30 mouse cellular contexts compared by ENCODE assay signal in genomic region chr16:3848416-3848815, GRCm38 (mm10). TPM values are rescaled to one million over a fixed set of nuclear protein-coding genes. Genes with fewer than 3 reads are reported as not detected.
DNase-seq lines count a peak whose midpoint lies in the region; ATAC-seq and TF ChIP-seq lines count a peak whose summit lies in the region.
"Had no signal": no experiment of that assay in that cellular context is flagged by ENCODE, and none has a peak within 500 bp of the region (broad histone marks: within the 10 kb centered on the region; RNA-seq: fewer than 3 reads in every experiment).

No protein-coding gene starts in this region.

- ATAC-seq in liver, embryonic 14.5 days (ENCODE audit: insufficient read depth), result no peak
- ATAC-seq: forebrain, embryonic 16.5 days; midbrain, embryonic 15.5 days had no signal

- TF ChIP-seq RAD21 in MEL (IDR thresholded peaks at IDR 0.05; ENCODE audit: low read depth, low read length), result peak; percentile 6

- H3K9me3 ChIP-seq in liver, embryonic 14.5 days (ENCODE audit: control insufficient read depth, low read length), result no peaks in the 10 kb centered on the region
- H3K9me3 ChIP-seq in MEL (replicated peaks; ENCODE audit: insufficient read depth, low read length), result no peaks in the 10 kb centered on the region
- H3K9me3 ChIP-seq: embryonic facial prominence, embryonic 12.5 days; G1E; heart, embryonic 12.5 days; kidney, embryonic 15.5 days; midbrain, embryonic 15.5 days had no signal

- intact Hi-C loops in heart, adult 2 months (cut with DNase I), result loop anchor here (5.0 to 10.0 kb wide), 3 partner anchors 104 to 436 kb away; partner anchors contain the start of genes Slx4 and Zfp263
- intact Hi-C loops in heart, postnatal 25 days (cut with DNase I), result loop anchor here (5.0 to 10.0 kb wide), 3 partner anchors 34 to 154 kb away; partner anchors contain the start of genes Gm20695, Slx4, Zfp263 and Zfp597

- peaks cover 1% of the 10 kb centered on the region; the same call in 1 of the 2 replicates for H3K79me2 ChIP-seq in heart, adult 2 months (replicated peaks; ENCODE audit: control insufficient read depth, insufficient read depth, low read length)
- no peaks in the 10 kb centered on the region for H3K79me2 ChIP-seq in MEL (ENCODE audit: control insufficient read depth, insufficient read depth, low read length, poor library complexity)

- no peak for DNase-seq in heart, adult 2 months
- DNase-seq in heart, postnatal 25 days (ENCODE audit: low spot score), result no peak
- no peak for DNase-seq in liver, embryonic 14.5 days (ENCODE audit: low read depth in 3 of 3, low spot score in 3 of 3)
- no peak for DNase-seq in liver
- DNase-seq in 416B (ENCODE audit: low read depth), result peak; percentile 32
- peak; percentile 33 for DNase-seq in MEL (ENCODE audit: low read depth, low spot score)
- DNase-seq in frontal cortex, postnatal 14 days (ENCODE audit: low spot score in 2 of 2), result no peak
- DNase-seq: adrenal gland, postnatal 25 days; cerebellum, adult 11 months; heart, postnatal 14 days; kidney, postnatal 4 days; layer of hippocampus, postnatal 36 days; left cerebral cortex, postnatal 4 days; right cerebral cortex, postnatal 25 days had no signal

- TF ChIP-seq CTCF in heart, adult 2 months (IDR thresholded peaks at IDR 0.05), result peak; percentile 46
- peak; percentile 48 for TF ChIP-seq CTCF in liver, embryonic 14.5 days (IDR thresholded peaks at IDR 0.05; ENCODE audit: low read depth)
- peak in 2 of 3 experiments; percentile 6 to 36; a peak in 3 of 6 replicates for TF ChIP-seq CTCF in MEL (IDR thresholded peaks at IDR 0.05 in 2 of 3, conservative IDR thresholded peaks at IDR 0.05 in 1 of 3; ENCODE audit: control insufficient read depth in 1 of 3, insufficient read depth in 1 of 3, low read depth in 2 of 3, low read length in 3 of 3, poor library complexity in 1 of 3, severe bottlenecking in 1 of 3)

- TF ChIP-seq POLR2A in heart, adult 2 months (IDR thresholded peaks at IDR 0.05; ENCODE audit: insufficient read depth, low read depth, low read length), result no peak
- TF ChIP-seq POLR2A in MEL (IDR thresholded peaks at IDR 0.05; ENCODE audit: control insufficient read depth in 1 of 2, insufficient read depth in 1 of 2, low read depth in 1 of 2, low read length in 2 of 2, poor library complexity in 1 of 2), result no peak

- no peak overlapping the region for H3K4me3 ChIP-seq in heart, adult 2 months
- no peak overlapping the region for H3K4me3 ChIP-seq in liver, embryonic 14.5 days (ENCODE audit: insufficient read depth in 1 of 2, low read depth in 2 of 2, low read length in 2 of 2)
- no peak overlapping the region for H3K4me3 ChIP-seq in MEL (ENCODE audit: control insufficient read depth in 1 of 2, insufficient read depth in 1 of 2, low read depth in 2 of 2, low read length in 2 of 2)

- H3K9ac ChIP-seq in heart, adult 2 months (ENCODE audit: low read depth, low read length), result no peak overlapping the region
- no peak overlapping the region for H3K9ac ChIP-seq in liver, embryonic 14.5 days (replicated peaks)
- no peak overlapping the region for H3K9ac ChIP-seq in MEL (ENCODE audit: control insufficient read depth, low read depth, low read length, poor library complexity, severe bottlenecking)
- H3K9ac ChIP-seq: heart, embryonic 12.5 days had no signal

- no peak overlapping the region for H3K4me2 ChIP-seq in liver, embryonic 14.5 days (ENCODE audit: low read depth)

- no peaks in the 10 kb centered on the region for H3K27me3 ChIP-seq in heart, adult 2 months (ENCODE audit: control insufficient read depth, insufficient read depth, low read length)
- no peaks in the 10 kb centered on the region for H3K27me3 ChIP-seq in liver, embryonic 14.5 days (ENCODE audit: control insufficient read depth, insufficient read depth, low read length)
- no peaks in the 10 kb centered on the region for H3K27me3 ChIP-seq in MEL (ENCODE audit: control insufficient read depth in 1 of 2, insufficient read depth in 2 of 2, low read length in 2 of 2)
- H3K27me3 ChIP-seq: embryonic facial prominence, embryonic 12.5 days; heart, embryonic 12.5 days; kidney, embryonic 15.5 days; midbrain, embryonic 15.5 days had no signal

- H3K4me1 ChIP-seq in heart, adult 2 months (ENCODE audit: control insufficient read depth, insufficient read depth, low read length), result no peaks in the 10 kb centered on the region; the same call in none of the 2 replicates
- peaks cover 5 to 6% of the 10 kb centered on the region in 2 experiments; a peak in 3 of 4 replicates for H3K4me1 ChIP-seq in liver, embryonic 14.5 days (replicated peaks; ENCODE audit: control insufficient read depth in 2 of 2, insufficient read depth in 2 of 2, low read length in 1 of 2)
- no peaks in the 10 kb centered on the region; a peak in 1 of 4 replicates for H3K4me1 ChIP-seq in MEL (ENCODE audit: control insufficient read depth in 1 of 2, insufficient read depth in 2 of 2, low read length in 2 of 2)

- 81% methylated on average over 3 of the region's 3 CpGs for WGBS in heart, adult 2 months
- 67% methylated on average over 3 of the region's 3 CpGs for WGBS in liver, embryonic 14.5 days (ENCODE audit: insufficient replicate concordance)

- H3K36me3 ChIP-seq in heart, adult 2 months (ENCODE audit: control insufficient read depth, insufficient read depth, low read length), result no peaks in the 10 kb centered on the region
- H3K36me3 ChIP-seq in liver, embryonic 14.5 days (replicated peaks; ENCODE audit: control insufficient read depth, insufficient read depth, low read depth), result no peaks in the 10 kb centered on the region
- H3K36me3 ChIP-seq in MEL (ENCODE audit: control insufficient read depth in 1 of 2, insufficient read depth in 2 of 2, low read length in 2 of 2), result no peaks in the 10 kb centered on the region; a peak in 1 of 4 replicates
- H3K36me3 ChIP-seq: embryonic facial prominence, embryonic 12.5 days; G1E; heart, embryonic 12.5 days; kidney, embryonic 15.5 days; midbrain, embryonic 15.5 days had no signal

- H3K27ac ChIP-seq in heart, adult 2 months, result no peak overlapping the region
- no peak overlapping the region for H3K27ac ChIP-seq in liver, embryonic 14.5 days
- H3K27ac ChIP-seq in MEL (ENCODE audit: control insufficient read depth, low read depth, low read length), result no peak overlapping the region
- H3K27ac ChIP-seq: embryonic facial prominence, embryonic 12.5 days; kidney, embryonic 15.5 days; midbrain, embryonic 15.5 days had no signal

- TF ChIP-seq EP300 in heart, adult 2 months (IDR thresholded peaks at IDR 0.05; ENCODE audit: insufficient read depth, low read depth, low read length), result no peak
- no peak for TF ChIP-seq EP300 in liver, embryonic 14.5 days (IDR thresholded peaks at IDR 0.05; ENCODE audit: low read depth)
- TF ChIP-seq EP300 in MEL (IDR thresholded peaks at IDR 0.05; ENCODE audit: low read depth in 1 of 2, low read length in 2 of 2), result no peak

TF ChIP-seq in MEL, 35 proteins besides CTCF, POLR2A, EP300 and RAD21:
- TF ChIP-seq RCOR1 (IDR thresholded peaks at IDR 0.05; ENCODE audit: low read depth, low read length) (no peak), SMC3 (IDR thresholded peaks at IDR 0.05; ENCODE audit: low read depth, low read length) (peak; percentile 31), ZNF384 (IDR thresholded peaks at IDR 0.05; ENCODE audit: low read depth, low read length) (no peak), TBP (IDR thresholded peaks at IDR 0.05; ENCODE audit: low read depth, low read length) (peak; percentile 32; the same call in 1 of the 2 replicates)

RNA-seq across cellular contexts. Expression of gene Zfp174, which starts 1.3 kb away (rescaled TPM):
- 1 to 10 TPM; 1.3 to 1.8 TPM for total RNA-seq in heart, adult 2 months (2021)
- polyA plus RNA-seq in heart, adult 2 months (2012; rRNA removed), result 1.00 and 1.8 TPM in 2 replicates
- 1 to 10 TPM; 1.3 to 1.6 TPM for total RNA-seq in heart, postnatal 25 days (2021)
- 0.34 and 0.35 TPM in 2 replicates for polyA plus RNA-seq in liver, embryonic 14.5 days (2012; rRNA removed)
- polyA plus RNA-seq in liver, embryonic 14.5 days (2014; fragmentation: Nextera tagmentation; extraction: Ambion mirVana), result 0.22 and 0.27 TPM in 2 replicates
- 0.39 and 0.46 TPM in 2 replicates for total RNA-seq in MEL (2012; rRNA removed)
- 10 to 100 TPM in 1 of 2 experiments, under 1 TPM in 1; 0.58 to 24.5 TPM for polyA plus RNA-seq in MEL (2012; ENCODE audit: insufficient read depth in 1 of 2, insufficient read length in 2 of 2, low read depth in 1 of 2, low replicate concordance in 2 of 2, missing spikeins in 1 of 2)
- polyA plus RNA-seq: erythroblast, embryonic 14.5 days had no signal

RNA-seq across cellular contexts. Expression of gene Olfr15, which starts 17.7 kb away (rescaled TPM):
- not detected for total RNA-seq in heart, adult 2 months (2021)
- polyA plus RNA-seq in heart, adult 2 months (2012; rRNA removed), result not detected in 2 replicates
- not detected for total RNA-seq in heart, postnatal 25 days (2021)
- polyA plus RNA-seq in liver, embryonic 14.5 days (2012; rRNA removed), result not detected in 2 replicates
- polyA plus RNA-seq in liver, embryonic 14.5 days (2014; fragmentation: Nextera tagmentation; extraction: Ambion mirVana), result not detected in 2 replicates
- total RNA-seq in MEL (2012; rRNA removed), result not detected in 2 replicates
- polyA plus RNA-seq in MEL (2012; ENCODE audit: insufficient read depth in 1 of 2, insufficient read length in 2 of 2, low read depth in 1 of 2, low replicate concordance in 2 of 2, missing spikeins in 1 of 2), result not detected
- total RNA-seq: adrenal gland, postnatal 25 days; gastrocnemius, adult 18-20 months; granulocyte monocyte progenitor cell, adult 5-6 weeks; heart, postnatal 14 days; layer of hippocampus, postnatal 36 days; left cerebral cortex, postnatal 4 days; liver, adult 2 months; megakaryocyte progenitor cell, adult 5-6 weeks had no signal
- polyA plus RNA-seq: C2C12; erythroblast, embryonic 14.5 days; forebrain, embryonic 16.5 days; G1E; heart, embryonic 12.5 days; intestine, embryonic 14.5 days; kidney, embryonic 15.5 days; liver, adult 2 months; lung, embryonic 16.5 days; midbrain, embryonic 15.5 days; stomach, embryonic 16.5 days; thymus, postnatal 0 days had no signal

RNA-seq across cellular contexts. Expression of gene Naa60, which starts 23.8 kb away (rescaled TPM):
- total RNA-seq in heart, adult 2 months (2021), result 10 to 100 TPM; 48.6 to 49.4 TPM
- polyA plus RNA-seq in heart, adult 2 months (2012; rRNA removed), result 50.4 and 59.4 TPM in 2 replicates
- total RNA-seq in heart, postnatal 25 days (2021), result 10 to 100 TPM; 47.9 to 53.7 TPM
- 14.9 and 15.5 TPM in 2 replicates for polyA plus RNA-seq in liver, embryonic 14.5 days (2012; rRNA removed)
- 19.3 and 20.4 TPM in 2 replicates for polyA plus RNA-seq in liver, embryonic 14.5 days (2014; fragmentation: Nextera tagmentation; extraction: Ambion mirVana)
- 26.9 and 28.0 TPM in 2 replicates for total RNA-seq in MEL (2012; rRNA removed)
- polyA plus RNA-seq in MEL (2012; ENCODE audit: insufficient read depth in 1 of 2, insufficient read length in 2 of 2, low read depth in 1 of 2, low replicate concordance in 2 of 2, missing spikeins in 1 of 2), result 10 to 100 TPM in 1 of 2 experiments, not detected in 1; 67.5 TPM

RNA-seq across cellular contexts. Expression of gene Zfp597, which starts 35.9 kb away (rescaled TPM):
- total RNA-seq in heart, adult 2 months (2021), result 10 to 100 TPM; 10.8 to 12.1 TPM
- polyA plus RNA-seq in heart, adult 2 months (2012; rRNA removed), result 2.3 and 4.6 TPM in 2 replicates
- 10 to 100 TPM in 1 of 2 experiments, 1 to 10 TPM in 1; 9.6 to 13.5 TPM for total RNA-seq in heart, postnatal 25 days (2021)
- 1.6 and 2.0 TPM in 2 replicates for polyA plus RNA-seq in liver, embryonic 14.5 days (2012; rRNA removed)
- 1.4 and 2.0 TPM in 2 replicates for polyA plus RNA-seq in liver, embryonic 14.5 days (2014; fragmentation: Nextera tagmentation; extraction: Ambion mirVana)
- 8.4 and 10.1 TPM in 2 replicates for total RNA-seq in MEL (2012; rRNA removed)
- polyA plus RNA-seq in MEL (2012; ENCODE audit: insufficient read depth in 1 of 2, insufficient read length in 2 of 2, low read depth in 1 of 2, low replicate concordance in 2 of 2, missing spikeins in 1 of 2), result 1 to 10 TPM in 1 of 2 experiments, not detected in 1; 6.9 TPM

RNA-seq across cellular contexts. Expression of gene Gm20695, which starts 36.0 kb away (rescaled TPM):
- under 1 TPM; 0.27 to 0.42 TPM for total RNA-seq in heart, adult 2 months (2021)
- polyA plus RNA-seq in heart, adult 2 months (2012; rRNA removed), result not detected in 2 replicates
- total RNA-seq in heart, postnatal 25 days (2021), result not detected
- 0.17 and 0.26 TPM in 2 replicates for polyA plus RNA-seq in liver, embryonic 14.5 days (2012; rRNA removed)
- 0.46 and 0.75 TPM in 2 replicates for polyA plus RNA-seq in liver, embryonic 14.5 days (2014; fragmentation: Nextera tagmentation; extraction: Ambion mirVana)
- 0.52 and 0.62 TPM in 2 replicates for total RNA-seq in MEL (2012; rRNA removed)
- polyA plus RNA-seq in MEL (2012; ENCODE audit: insufficient read depth in 1 of 2, insufficient read length in 2 of 2, low read depth in 1 of 2, low replicate concordance in 2 of 2, missing spikeins in 1 of 2), result not detected
- total RNA-seq: gastrocnemius, adult 18-20 months; heart, postnatal 14 days had no signal
- polyA plus RNA-seq: erythroblast, embryonic 14.5 days; G1E; heart, embryonic 12.5 days had no signal

Comparison
In these comparisons a context has a peak if more than half of its experiments do, and no peak if none do; other contexts are left out.
1. DNase-seq: peak in 416B (single experiment) and MEL (single experiment); none in heart, adult 2 months (0 of 2), heart, postnatal 25 days (single experiment), liver, embryonic 14.5 days (0 of 3), liver (single experiment) and frontal cortex, postnatal 14 days (0 of 2).
2. Peak in every context shown above with its lines, with median percentiles within 50 percentile points of each other: CTCF ChIP-seq.